Mouse (Mus musculus): Measurements from ENCODE around the gene Brd3os. TPM values are rescaled to one million over a fixed set of nuclear protein-coding genes. Genes with fewer than 3 reads are reported as not detected.

The Brd3os gene
- total RNA-seq, 2 experiments from 2014 or later, result 23.6 to 27.2 TPM

DNA sequence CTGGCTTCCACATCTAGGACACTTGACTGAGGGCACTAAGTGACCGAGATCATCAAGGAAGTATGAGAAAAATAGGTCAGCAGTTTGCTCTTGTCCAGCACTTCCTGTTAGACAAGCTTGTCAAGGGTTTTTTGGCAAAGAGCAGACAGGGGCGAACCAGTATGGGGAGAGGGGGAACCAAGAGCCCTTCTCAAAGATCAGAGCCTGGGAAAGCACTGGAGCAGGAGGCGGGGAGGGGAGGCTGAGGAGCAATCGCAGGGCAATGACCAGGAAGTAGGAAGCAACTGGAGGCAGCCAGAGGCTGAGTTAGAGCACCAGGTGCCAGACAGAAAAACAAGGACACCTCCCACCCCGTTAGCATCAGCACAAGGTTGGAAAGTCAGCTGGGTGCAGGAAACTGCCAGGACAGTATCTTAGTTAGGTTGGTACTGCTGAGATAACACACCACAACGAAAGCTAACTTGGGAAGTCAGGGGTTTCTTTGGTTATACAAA is 23.5 kb upstream of the Brd3os start:
- intact Hi-C loops (cut with DNase I), result no loop called here
- no peak for DNase-seq

DNA sequence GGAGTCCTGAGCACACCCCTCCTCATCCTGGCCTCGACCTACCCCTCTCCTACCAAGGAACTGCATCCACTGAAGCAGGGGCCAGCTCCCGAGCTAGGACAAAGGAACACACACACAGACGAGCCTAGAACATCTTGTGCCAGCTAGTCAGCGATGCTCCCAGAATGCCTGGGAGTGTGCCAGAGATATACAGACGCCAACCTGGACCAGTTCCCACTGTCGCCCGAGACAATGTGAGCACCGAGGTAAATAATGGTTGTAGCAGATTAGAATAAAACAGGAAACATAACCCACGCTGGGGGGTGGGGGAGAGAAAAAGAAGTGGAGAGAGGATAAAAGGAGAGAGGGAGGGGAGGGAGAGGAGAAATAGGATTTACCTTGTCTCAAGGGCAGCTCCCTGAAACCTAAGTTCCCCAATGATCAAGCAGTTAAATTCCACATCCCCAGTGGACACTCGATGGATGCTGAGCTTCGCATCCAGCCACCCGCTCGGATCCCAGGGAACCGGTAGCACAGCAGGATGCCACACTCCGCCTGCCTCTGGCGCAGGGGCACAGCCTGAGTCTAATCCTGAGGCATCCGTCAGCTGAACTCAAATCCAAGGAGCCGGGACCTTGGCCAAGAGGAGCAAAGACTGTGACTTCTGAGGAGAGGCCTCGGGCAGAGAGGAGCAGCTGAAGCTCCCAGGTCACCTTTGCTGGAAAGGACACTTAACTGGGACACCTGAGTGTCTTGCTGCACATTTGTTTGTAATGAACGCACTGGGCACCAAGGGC is 20.6 kb upstream of the Brd3os start:
- intact Hi-C loops (cut with DNase I), result no loop called here

GRCm38 (mm10) chr2:27423596-27423995 is 18.5 kb upstream of the Brd3os start:
- intact Hi-C loops (cut with DNase I), result no loop called here
- no peak for DNase-seq

More for the DNA sequence above, 20.6 kb upstream of the Brd3os start:
- peak; percentile 88 for DNase-seq

DNA sequence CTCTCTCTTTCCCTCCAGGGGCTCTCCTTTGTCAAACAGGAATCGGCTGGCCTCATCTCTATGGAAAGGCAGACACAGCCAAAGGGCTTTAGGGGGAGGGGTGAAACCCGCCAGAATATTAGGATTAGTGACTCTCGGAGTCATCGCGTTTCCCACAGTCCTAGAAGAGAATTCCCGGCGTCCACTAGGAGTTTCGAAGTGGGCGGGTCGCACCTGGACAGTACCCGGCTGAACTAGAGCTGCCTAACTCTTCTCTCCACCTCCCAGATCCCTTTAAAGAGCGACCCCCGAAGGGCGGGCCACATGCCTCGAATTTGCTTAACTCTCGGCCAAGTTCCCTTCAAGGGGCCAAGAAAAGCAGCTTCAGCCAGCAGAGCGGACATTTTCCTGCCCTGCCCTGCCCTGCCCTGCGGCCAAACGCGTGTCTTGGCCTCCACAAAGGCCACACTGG is 16.9 kb upstream of the Brd3os start:
- intact Hi-C loops (cut with DNase I), result no loop called here
- DNase-seq, result peak; percentile 47

- intact Hi-C loops (cut with DNase I), result no loop called here
- DNase-seq, result peak; percentile 44
Observed at GRCm38 (mm10) chr2:27425751-27426405, 16.2 kb upstream of the Brd3os start.

- intact Hi-C loops (cut with DNase I), result no loop called here
- DNase-seq, result peak; percentile 51
Observed at GRCm38 (mm10) chr2:27426406-27426854, 15.7 kb upstream of the Brd3os start.

DNA sequence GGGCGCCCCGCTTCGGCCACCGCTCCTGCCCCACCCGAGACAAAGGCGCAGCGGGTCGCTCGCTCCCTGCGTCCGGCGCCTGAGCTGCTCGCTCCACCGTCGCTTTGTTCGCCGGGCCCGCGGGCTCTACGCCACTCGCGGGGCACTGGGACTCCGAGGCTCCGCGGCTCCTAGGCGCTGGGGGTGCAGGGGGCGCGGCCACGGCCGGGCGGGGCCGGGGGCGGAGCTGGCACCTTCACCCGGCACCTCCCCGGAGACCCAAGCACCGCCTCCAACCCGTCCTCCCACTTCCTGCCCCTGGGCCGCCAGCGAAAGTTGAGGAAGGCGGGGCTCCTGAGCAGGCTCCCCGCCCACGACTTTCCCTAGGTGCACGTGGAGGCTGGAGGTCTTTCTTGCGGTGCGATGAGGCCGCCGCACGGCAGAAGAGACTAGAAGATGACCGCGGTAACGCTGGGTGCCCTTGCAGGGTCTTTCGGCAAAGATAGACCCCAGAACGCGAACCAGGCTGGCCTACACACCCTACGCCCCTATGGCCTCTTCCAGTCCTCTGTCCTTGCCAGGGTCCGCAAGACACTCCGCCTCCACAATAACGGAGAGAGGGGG is 15.2 kb upstream of the Brd3os start, which contains the start of gene Vav2:
Gene Vav2, minus strand, starts transcription at position 179 of the 603 bp plus-strand sequence.
- intact Hi-C loops (cut with DNase I), result no loop called here
- peak; percentile 89 for DNase-seq

GRCm38 (mm10) chr2:27428071-27428470 is 14.1 kb upstream of the Brd3os start:
- intact Hi-C loops (cut with DNase I), result loop anchor here (2.0 kb wide), 1 partner anchor 139 kb away; no protein-coding TSS in a partner anchor
- DNase-seq, result peak; percentile 87

DNA sequence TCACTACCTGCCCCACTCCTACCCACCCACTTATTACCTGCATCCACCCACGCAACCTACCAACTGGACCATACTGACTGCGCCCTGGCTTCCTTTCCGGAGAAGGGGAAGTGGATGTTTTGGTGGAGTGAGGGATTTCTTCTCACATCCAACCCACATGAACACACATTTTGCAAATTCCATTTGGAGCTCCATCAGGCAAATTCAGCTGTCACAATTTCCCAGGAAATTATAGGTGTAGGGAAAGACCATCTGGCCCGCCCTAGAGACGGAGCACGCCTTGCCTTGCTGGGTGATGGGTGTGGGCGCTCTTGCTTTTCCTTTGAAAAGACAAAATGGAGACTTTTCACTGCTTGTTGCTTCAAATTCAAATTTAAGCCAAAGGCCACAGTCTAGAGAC is 11.5 kb upstream of the Brd3os start:
- intact Hi-C loops (cut with DNase I), result no loop called here
- DNase-seq, result no peak

- no peak for DNase-seq
- intact Hi-C loops (cut with DNase I), result no loop called here
Observed at GRCm38 (mm10) chr2:27432599-27432998, 9.5 kb upstream of the Brd3os start.

DNA sequence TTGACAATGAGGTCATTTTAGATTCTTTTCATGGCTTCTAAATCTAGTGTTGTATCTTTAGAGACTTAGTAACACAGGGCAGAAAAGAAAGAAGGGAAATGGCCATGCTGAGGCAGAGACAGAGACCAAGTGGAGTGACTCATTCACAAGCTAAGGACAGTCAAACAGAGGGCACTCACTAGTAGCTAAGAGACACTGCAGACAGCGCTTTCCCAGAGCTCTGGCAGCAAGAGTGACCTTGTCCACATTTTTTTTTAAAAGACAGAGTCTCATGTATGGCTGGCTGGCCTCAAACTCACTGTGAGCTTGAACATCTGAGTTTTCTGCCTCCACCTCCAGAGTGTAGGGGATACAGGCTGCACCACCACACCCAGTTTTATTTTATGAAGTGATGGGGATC is 4.2 kb upstream of the Brd3os start:
- DNase-seq, result no peak
- intact Hi-C loops (cut with DNase I), result no loop called here

DNA sequence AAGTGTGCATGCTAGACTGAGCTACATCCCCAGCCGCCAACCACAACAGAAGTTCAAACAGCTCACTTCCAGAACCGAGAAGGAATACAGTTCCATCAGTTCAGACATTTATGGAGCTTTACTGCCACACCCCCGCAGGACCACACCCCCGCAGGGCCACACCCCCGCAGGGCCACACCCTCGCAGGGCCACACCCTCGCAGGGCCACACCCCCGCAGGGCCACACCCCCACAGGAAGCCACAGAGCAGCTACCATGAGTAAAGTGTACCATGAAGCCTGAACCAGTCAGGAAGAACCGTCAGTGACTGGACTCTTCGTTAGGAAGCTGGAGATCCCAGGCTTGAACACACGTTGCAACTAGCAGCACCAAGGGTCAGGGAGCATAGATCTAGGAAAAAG is 3.8 kb upstream of the Brd3os start:
- DNase-seq, result no peak
- intact Hi-C loops (cut with DNase I), result no loop called here

DNA sequence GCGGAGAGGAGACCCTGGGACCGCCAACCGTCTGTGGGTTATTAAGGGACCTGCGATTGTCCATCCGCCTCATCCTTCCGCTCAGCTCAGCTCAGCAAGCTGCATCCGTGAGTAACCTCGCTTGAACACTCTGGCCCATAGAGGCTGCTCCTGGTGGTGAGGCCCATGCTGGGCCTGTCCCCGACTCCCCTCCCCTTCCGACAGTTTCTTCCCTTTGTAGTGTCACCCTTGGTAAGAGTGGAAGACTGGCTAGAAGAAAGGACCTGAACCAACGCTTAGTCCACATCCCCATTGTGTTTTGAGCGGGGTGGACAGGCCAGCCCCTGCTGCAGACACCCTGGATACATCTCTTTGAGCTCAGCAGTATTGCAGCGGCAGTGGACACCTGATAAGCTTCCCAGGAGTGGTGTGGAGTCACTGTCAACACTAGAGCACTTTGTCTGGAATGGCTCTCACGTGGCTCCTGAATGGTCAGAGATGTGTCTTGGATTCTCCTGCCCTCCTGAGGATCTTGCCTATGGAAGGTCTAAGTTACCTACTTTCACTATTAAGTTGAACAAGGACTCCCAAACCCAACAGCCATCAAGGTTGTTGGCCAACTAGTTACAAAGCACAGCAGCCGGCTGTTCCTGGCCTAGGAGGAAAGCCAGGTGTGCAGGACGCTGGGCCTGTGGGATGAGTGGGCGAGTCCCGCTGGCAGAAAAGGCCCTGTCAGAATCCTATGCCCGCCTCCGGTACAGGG is 755 bp downstream of the Brd3os start:
- intact Hi-C loops (cut with DNase I), result no loop called here

GRCm38 (mm10) chr2:27443450-27443708 is 1.3 kb downstream of the Brd3os start:
- DNase-seq, result no peak

More for the DNA sequence above, 755 bp downstream of the Brd3os start:
- no peak for DNase-seq

DNA sequence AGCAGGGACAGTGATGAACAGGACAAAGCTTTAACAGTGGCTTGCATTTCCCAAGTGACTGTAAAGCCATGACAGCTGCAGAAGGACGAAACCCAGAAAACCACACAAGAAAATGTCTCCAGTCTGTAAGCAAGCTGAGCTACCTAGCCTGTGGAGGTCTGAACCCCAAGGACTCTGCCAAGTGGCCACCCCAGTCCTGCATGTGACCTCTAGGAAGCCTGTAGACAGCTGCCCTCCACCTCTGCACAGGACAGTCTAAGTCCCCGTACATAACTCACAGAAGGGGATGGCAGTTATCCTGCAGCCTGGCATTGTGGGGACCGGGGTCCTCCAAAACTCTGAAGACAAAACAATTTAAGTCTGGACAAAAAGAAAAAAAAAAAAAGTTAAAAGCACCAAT is 3.8 kb downstream of the Brd3os start:
- intact Hi-C loops (cut with DNase I), result no loop called here
- DNase-seq, result no peak

More at GRCm38 (mm10) chr2:27443450-27443708, 1.3 kb downstream of the Brd3os start:
- intact Hi-C loops (cut with DNase I), result no loop called here

DNA sequence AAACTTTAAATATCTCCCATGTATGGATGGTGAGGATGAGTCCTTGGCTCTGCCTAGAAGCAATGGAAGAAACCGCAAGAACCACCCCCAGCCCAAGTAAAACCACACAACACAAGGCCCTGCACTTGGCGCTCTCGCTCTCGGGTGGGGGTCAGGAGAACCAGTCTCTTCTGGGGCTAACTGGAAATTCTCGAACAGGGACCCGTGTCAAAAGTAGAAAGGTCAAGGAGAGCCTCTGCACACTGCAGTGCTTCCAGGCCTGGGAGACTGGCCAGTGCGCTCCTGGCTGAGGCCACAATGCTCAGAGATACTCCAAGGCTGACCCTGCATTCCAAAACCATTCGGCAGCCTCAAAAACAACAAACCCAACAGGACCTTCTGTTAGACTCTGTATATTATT is 4.7 kb downstream of the Brd3os start:
- intact Hi-C loops (cut with DNase I), result no loop called here
- no peak for DNase-seq

DNA sequence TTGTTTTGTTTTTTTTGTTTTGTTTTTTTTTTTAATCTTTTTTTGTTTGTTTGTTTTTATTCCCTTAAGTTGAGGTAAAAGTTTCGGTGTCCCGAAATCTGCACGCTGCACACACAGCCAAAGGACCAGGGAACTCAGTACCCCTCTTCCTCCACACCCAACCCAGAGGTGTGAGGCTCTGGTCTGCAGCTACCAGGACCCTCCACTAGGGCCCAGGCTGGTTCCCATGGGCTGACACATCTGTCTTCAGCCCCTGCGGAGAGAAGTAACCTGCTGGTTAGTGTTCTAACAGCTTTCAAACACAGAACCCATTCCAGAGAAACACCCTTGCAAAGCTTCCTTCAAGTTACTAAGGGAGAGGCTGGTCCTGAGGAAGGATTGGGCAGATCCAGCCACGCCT is 5.7 kb downstream of the Brd3os start:
- intact Hi-C loops (cut with DNase I), result no loop called here
- DNase-seq, result no peak

- intact Hi-C loops (cut with DNase I), result no loop called here
- no peak for DNase-seq
Observed at GRCm38 (mm10) chr2:27450226-27450625, 8.1 kb downstream of the Brd3os start.

- intact Hi-C loops (cut with DNase I), result no loop called here
- DNase-seq, result no peak
Observed at GRCm38 (mm10) chr2:27459735-27460134, 17.6 kb downstream of the Brd3os start.

DNA sequence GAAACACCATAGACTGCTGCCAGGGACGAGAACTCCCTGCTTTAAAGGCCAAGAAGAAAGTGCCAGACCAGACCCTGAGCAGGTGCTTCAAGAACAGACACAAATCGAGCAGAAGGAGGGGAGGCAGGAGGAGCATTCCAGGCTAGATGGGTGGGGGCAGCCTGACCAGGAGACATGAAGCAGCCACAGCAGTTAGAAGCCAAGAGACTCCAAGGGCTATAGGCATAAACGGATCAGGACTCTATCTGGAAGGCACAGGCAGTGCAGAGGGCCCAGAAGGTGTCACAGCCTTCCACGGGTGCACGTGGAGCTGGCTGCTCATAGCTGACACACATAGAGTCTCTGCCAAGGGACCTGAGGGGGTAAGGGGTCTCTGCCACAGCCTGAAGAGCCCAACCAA is 18.0 kb downstream of the Brd3os start:
- DNase-seq, result no peak
- intact Hi-C loops (cut with DNase I), result no loop called here

- intact Hi-C loops (cut with DNase I), result no loop called here
- no peak for DNase-seq
Observed at GRCm38 (mm10) chr2:27460651-27461050, 18.5 kb downstream of the Brd3os start.
